Mouse (Mus musculus): Measurements from ENCODE around the gene Olfr727. TPM values are rescaled to one million over a fixed set of nuclear protein-coding genes. Genes with fewer than 3 reads are reported as not detected.

The Olfr727 gene
- total RNA-seq (2018; cell fraction: chromatin; rRNA removed): not detected
- total RNA-seq (2018; cell fraction: cytosol; rRNA removed): not detected
- not detected for total RNA-seq (2018; cell fraction: nucleus; rRNA removed)
- not detected in 3 replicates for polyA plus RNA-seq (2018)

DNA sequence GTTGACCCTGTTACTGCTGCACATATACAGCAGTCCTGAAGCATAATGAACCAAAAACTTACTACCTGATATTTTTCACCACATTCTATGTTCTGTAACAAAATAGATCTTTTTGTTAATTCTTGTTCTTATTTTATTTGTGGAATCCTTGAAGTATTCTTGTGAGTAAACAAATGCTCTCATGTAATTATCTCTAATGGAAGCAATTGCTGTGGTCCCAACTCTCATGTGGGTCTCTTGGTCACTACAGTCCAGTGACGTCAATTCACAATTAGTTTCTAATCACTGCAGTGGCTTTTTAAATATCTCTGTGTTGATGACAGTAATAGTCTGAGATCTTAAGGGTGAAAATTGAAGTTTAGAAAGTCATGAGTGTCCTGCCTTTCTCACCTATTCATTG is at the start of gene Olfr727:
Gene Olfr727 (plus strand): TSS at position 301 of the 400 bp plus-strand sequence.
- Histone ChIP-seq H3K79me2 (ENCODE audit: inconsistent target) (no peaks in the 10 kb centered on the region), H3K36me3 (ENCODE audit: inconsistent target) (no peaks in the 10 kb centered on the region), H3K4me3 (ENCODE audit: inconsistent target) (no peak within 1 kb of the TSS), H3K27ac (no peak within 1 kb of the TSS)
- 100% methylated on average over 1 of the region's 1 CpGs for WGBS (ENCODE audit: missing documents)

DNA sequence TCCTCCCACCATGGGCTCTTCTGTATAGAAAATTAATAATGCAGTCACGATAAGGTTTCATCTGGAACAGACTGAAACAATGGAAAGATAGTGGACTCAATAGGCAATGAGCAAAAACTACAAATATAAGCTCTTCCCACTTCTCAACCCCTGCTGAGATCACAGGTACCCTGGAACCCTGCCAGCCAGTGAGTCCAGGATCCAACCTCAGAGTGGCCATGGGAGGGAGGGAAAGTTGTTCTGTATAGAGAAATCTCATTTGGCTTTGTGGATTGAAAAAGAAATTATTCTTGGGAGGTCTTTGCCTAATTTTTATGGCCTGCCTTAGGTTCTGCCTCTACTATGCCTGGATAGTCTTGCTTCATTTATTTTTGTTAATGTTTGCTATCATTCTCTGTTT is 32.1 kb upstream of the Olfr727 start, which contains the start of gene Olfr726:
Gene Olfr726 (minus strand): TSS at position 101 of the 400 bp plus-strand sequence.
- Histone ChIP-seq H3K36me3 (ENCODE audit: inconsistent target) (no peaks in the 10 kb centered on the region), H3K4me3 (ENCODE audit: inconsistent target) (no peak within 1 kb of the TSS), H3K79me2 (ENCODE audit: inconsistent target) (no peaks in the 10 kb centered on the region), H3K27ac (no peak within 1 kb of the TSS)
- 75% methylated on average over 1 of the region's 1 CpGs for WGBS (ENCODE audit: missing documents)

DNA sequence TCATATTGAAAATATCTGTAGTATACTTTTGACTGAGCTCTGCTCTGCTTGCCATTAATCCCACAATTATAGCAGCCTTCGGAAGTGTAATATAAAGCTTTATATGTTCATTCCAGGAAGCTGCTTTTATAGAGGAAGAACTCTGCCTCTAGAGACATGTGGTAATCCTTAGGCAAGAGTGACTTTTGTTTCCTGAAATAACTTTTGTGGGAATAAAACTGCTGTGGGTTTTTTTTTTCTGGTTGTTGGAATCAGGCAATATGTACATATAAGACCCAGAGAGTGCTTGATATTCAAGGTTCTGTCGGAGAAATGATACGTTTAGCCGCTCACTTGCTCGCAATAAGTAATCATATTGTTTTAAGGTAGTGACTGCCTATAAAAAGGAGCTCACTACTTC is 19.6 kb downstream of the Olfr727 start, which contains the start of gene Olfr728:
Gene Olfr728 (minus strand): TSS at position 101 of the 400 bp plus-strand sequence.
- WGBS (ENCODE audit: missing documents): 97% methylated on average over 5 of the region's 5 CpGs
- H3K27ac ChIP-seq: no peak within 1 kb of the TSS
- H3K36me3 ChIP-seq (ENCODE audit: inconsistent target): no peaks in the 10 kb centered on the region
- no peak within 1 kb of the TSS for H3K4me3 ChIP-seq (ENCODE audit: inconsistent target)
- no peaks in the 10 kb centered on the region for H3K79me2 ChIP-seq (ENCODE audit: inconsistent target)

DNA sequence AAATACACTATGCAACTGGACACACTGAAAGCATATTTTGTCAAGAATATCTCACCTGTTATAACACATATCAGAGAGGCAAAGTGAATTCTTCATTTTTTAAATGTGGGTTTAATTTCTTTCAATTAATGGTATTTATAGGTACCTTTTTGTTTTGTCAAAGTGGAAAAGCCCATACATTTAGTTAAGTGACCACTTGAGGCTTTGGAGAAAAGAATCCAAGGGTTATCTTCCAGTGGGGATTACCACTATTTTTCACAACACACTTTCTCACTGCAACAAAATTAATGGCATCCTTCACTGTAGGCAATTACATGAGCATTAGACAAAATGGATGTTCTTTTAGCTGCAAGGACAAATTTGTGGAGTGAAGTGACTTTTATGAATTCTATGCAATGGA is 29.8 kb downstream of the Olfr727 start, which contains the start of gene Olfr729:
Gene Olfr729 (minus strand): TSS at position 101 of the 400 bp plus-strand sequence.
- Histone ChIP-seq H3K36me3 (ENCODE audit: inconsistent target) (no peaks in the 10 kb centered on the region), H3K79me2 (ENCODE audit: inconsistent target) (no peaks in the 10 kb centered on the region), H3K27ac (no peak within 1 kb of the TSS), H3K4me3 (ENCODE audit: inconsistent target) (no peak within 1 kb of the TSS)

Other genes starting within 250 kb of the Olfr727 start
- gene Olfr722, start 221.2 kb upstream of the Olfr727 start, polyA plus RNA-seq (2018): not detected in 3 replicates
- not detected in 3 replicates for gene Olfr723, start 191.4 kb upstream of the Olfr727 start, polyA plus RNA-seq (2018)
- not detected in 3 replicates for gene Olfr724, start 159.9 kb upstream of the Olfr727 start, polyA plus RNA-seq (2018)
- gene Olfr725, start 82.8 kb upstream of the Olfr727 start, polyA plus RNA-seq (2018): not detected in 3 replicates
- gene Olfr726, start 32.2 kb upstream of the Olfr727 start, polyA plus RNA-seq (2018): not detected in 3 replicates
- gene Olfr728, start 19.5 kb downstream of the Olfr727 start, polyA plus RNA-seq (2018): not detected in 3 replicates
- not detected in 3 replicates for gene Olfr729, start 29.7 kb downstream of the Olfr727 start, polyA plus RNA-seq (2018)
- not detected in 3 replicates for gene Olfr730, start 65.0 kb downstream of the Olfr727 start, polyA plus RNA-seq (2018)
- not detected in 3 replicates for gene Olfr731, start 118.7 kb downstream of the Olfr727 start, polyA plus RNA-seq (2018)
- gene Olfr732, start 161.0 kb downstream of the Olfr727 start, polyA plus RNA-seq (2018): not detected in 3 replicates
- not detected in 3 replicates for gene Olfr733, start 178.3 kb downstream of the Olfr727 start, polyA plus RNA-seq (2018)
- gene Olfr734, start 203.6 kb downstream of the Olfr727 start, polyA plus RNA-seq (2018): not detected in 3 replicates
- gene Olfr735, start 225.7 kb downstream of the Olfr727 start, polyA plus RNA-seq (2018): not detected in 3 replicates
- 0.07 to 0.63 TPM (median 0.55 TPM) in 3 replicates for gene Tlr11, start 234.7 kb downstream of the Olfr727 start, polyA plus RNA-seq (2018)